Mouse (Mus musculus) ES-E14 (cell line): ENCODE measurements at regions not wholly inside any gene's neighbourhood (a gene's known extent, or its start where the extent isn't known, plus 50 kb on each side); places are given as distances from the start of the nearest gene placed in this dataset.

Source experiments
- DNase-seq: peaks from one replicate; pipeline ENCODE4 v3.0.0-alpha.2; 2013; ENCODE audit warnings: low read depth, low spot score
- H3K27ac ChIP-seq: 2 replicates; pipeline ENCODE4 v1.5.1; 2012; ENCODE audit warnings: low read depth, mild to moderate bottlenecking, low read length, moderate library complexity, mixed read lengths; ENCODE audit not compliant: poor library complexity, insufficient read depth, severe bottlenecking
- H3K36me3 ChIP-seq: 2 replicates; pipeline ENCODE4 v1.6.1; 2012; ENCODE audit warnings: mild to moderate bottlenecking, low read length, moderate library complexity, mixed read lengths; ENCODE audit not compliant: control insufficient read depth, poor library complexity, insufficient read depth, severe bottlenecking
- H3K4me1 ChIP-seq, 2 experiments: fragments of 150-350 bp in 1 of 2; sonication (generic) in 1 of 2; 2 replicates each; pipeline ENCODE4 v1.6.1; 2012; ENCODE audit warnings: low read length in 2 of 2, mild to moderate bottlenecking in 1 of 2, mixed read lengths in 1 of 2; ENCODE audit not compliant: control insufficient read depth in 2 of 2, insufficient read depth in 2 of 2, poor library complexity in 1 of 2
- H3K4me3 ChIP-seq, 2 experiments: fragments of 150-350 bp in 1 of 2; sonication (generic) in 1 of 2; 2 replicates each; pipeline ENCODE4 v1.5.1; 2012; ENCODE audit warnings: low read length in 2 of 2, low read depth in 1 of 2, mild to moderate bottlenecking in 1 of 2, mixed read lengths in 1 of 2; ENCODE audit not compliant: insufficient read depth in 1 of 2, poor library complexity in 1 of 2, severe bottlenecking in 1 of 2
- H3K9ac ChIP-seq: 2 replicates; pipeline ENCODE4 v1.6.1; 2012; ENCODE audit warnings: low read depth, mild to moderate bottlenecking, low read length, mixed read lengths; ENCODE audit not compliant: poor library complexity, insufficient read depth, severe bottlenecking
- H3K9me3 ChIP-seq: fragments of 150-350 bp; sonication (generic); 2 replicates; pipeline ENCODE4 v1.6.1; 2012; ENCODE audit warnings: low read depth, mild to moderate bottlenecking, low read length; ENCODE audit not compliant: control insufficient read depth, insufficient read depth
- CHD2 ChIP-seq: IDR thresholded peaks from 2 replicates; pipeline ENCODE4 v1.6.1; 2014; ENCODE audit warnings: mild to moderate bottlenecking, low read depth, low read length, inconsistent platforms
- HCFC1 ChIP-seq: IDR thresholded peaks from 2 replicates; pipeline ENCODE4 v1.6.1; 2012; ENCODE audit warnings: low read length, inconsistent platforms, borderline replicate concordance; ENCODE audit not compliant: insufficient read depth
- MAFK ChIP-seq: IDR thresholded peaks from 2 replicates; pipeline ENCODE4 v1.6.1; 2014; ENCODE audit warnings: mild to moderate bottlenecking, low read depth, low read length, inconsistent platforms; ENCODE audit not compliant: insufficient read depth
- ZC3H11A ChIP-seq: IDR thresholded peaks from 2 replicates; pipeline ENCODE4 v1.6.1; 2012; ENCODE audit warnings: low read depth, mild to moderate bottlenecking, inconsistent platforms, low read length, borderline replicate concordance
- ZNF384 ChIP-seq: IDR thresholded peaks from 2 replicates; pipeline ENCODE4 v1.6.1; 2012; ENCODE audit warnings: low read depth, low read length, inconsistent platforms
- in situ Hi-C, 2 experiments: fragments of 600-800 bp; cut with MboI; formaldehyde crosslinking; loops; one replicate each; pipeline ENCODE4 v1.15.1; 2025; ENCODE audit warnings: low sequenced_read_pairs in 2 of 2, inconsistent platforms in 1 of 2; ENCODE audit not compliant: unreplicated experiment in 2 of 2

- Histone ChIP-seq H3K4me3 (no peak overlapping the region), H3K4me1 (no peaks in the 10 kb centered on the region), H3K36me3 (no peaks in the 10 kb centered on the region), H3K27ac (no peak overlapping the region), H3K9ac (no peak overlapping the region), H3K9me3 (no peaks in the 10 kb centered on the region)
- DNase-seq = no peak
- in situ Hi-C loops = no loop called here
- no peak for TF ChIP-seq ZNF384
- no peak for TF ChIP-seq ZC3H11A
- TF ChIP-seq CHD2 = no peak
- no peak for TF ChIP-seq HCFC1
Observed at GRCm38 (mm10) chr17:64382894-64383293, 51.2 kb upstream of the Pja2 start.

GRCm38 (mm10) chr17:64383600-64383999 lies 51.9 kb upstream of the Pja2 start:
- no peaks in the 10 kb centered on the region for H3K4me1 ChIP-seq
- H3K36me3 ChIP-seq = no peaks in the 10 kb centered on the region
- H3K4me3 ChIP-seq = no peak overlapping the region
- H3K9me3 ChIP-seq = no peaks in the 10 kb centered on the region
- TF ChIP-seq ZNF384 (no peak), CHD2 (no peak), ZC3H11A (no peak), HCFC1 (no peak), MAFK (no peak)
- H3K27ac ChIP-seq = no peak overlapping the region
- no peak overlapping the region for H3K9ac ChIP-seq
- in situ Hi-C loops = no loop called here
- DNase-seq = no peak

- no peak overlapping the region for H3K9ac ChIP-seq
- in situ Hi-C loops = no loop called here
- H3K4me3 ChIP-seq = no peak overlapping the region
- H3K9me3 ChIP-seq = no peaks in the 10 kb centered on the region
- peak; percentile 33 for DNase-seq
- H3K36me3 ChIP-seq = no peaks in the 10 kb centered on the region
- no peak overlapping the region for H3K27ac ChIP-seq
- TF ChIP-seq MAFK (no peak), CHD2 (no peak), ZNF384 (no peak), ZC3H11A (no peak), HCFC1 (no peak)
- no peaks in the 10 kb centered on the region for H3K4me1 ChIP-seq
Observed at GRCm38 (mm10) chr17:64390349-64390748, 58.6 kb upstream of the Pja2 start.

GRCm38 (mm10) chr17:64397254-64397897 lies 65.7 kb upstream of the Pja2 start:
- Histone ChIP-seq H3K4me1 (no peaks in the 10 kb centered on the region), H3K36me3 (no peaks in the 10 kb centered on the region), H3K9ac (no peak overlapping the region), H3K4me3 (no peak overlapping the region), H3K27ac (no peak overlapping the region), H3K9me3 (no peaks in the 10 kb centered on the region)
- in situ Hi-C loops = no loop called here
- TF ChIP-seq ZC3H11A (no peak), CHD2 (no peak), MAFK (no peak), ZNF384 (no peak), HCFC1 (no peak)
- no peak for DNase-seq
